Mouse (Mus musculus) adrenal gland, postnatal 14 days (tissue): ENCODE measurements at regions not wholly inside any gene's neighbourhood (a gene's known extent, or its start where the extent isn't known, plus 50 kb on each side); places are given as distances from the start of the nearest gene placed in this dataset.

Experiments used
- DNase-seq: peaks from one replicate; pipeline ENCODE4 v3.0.0; 2021; ENCODE audit warnings: mixed read lengths

GRCm38 (mm10) chr17:62412666-62413180 lies 468.4 kb downstream of the Efna5 start:
- DNase-seq: peak; percentile 46

GRCm38 (mm10) chr17:62403739-62404138 lies 477.4 kb downstream of the Efna5 start:
- no peak for DNase-seq

GRCm38 (mm10) chr17:62393355-62394006 lies 487.6 kb downstream of the Efna5 start:
- no peak for DNase-seq

- no peak for DNase-seq
Observed at GRCm38 (mm10) chr17:62384053-62384452, 497.1 kb downstream of the Efna5 start.

GRCm38 (mm10) chr17:62378868-62379417 lies 502.2 kb downstream of the Efna5 start:
- DNase-seq: no peak

GRCm38 (mm10) chr17:62369100-62369499 lies 512.0 kb downstream of the Efna5 start:
- DNase-seq: no peak

- no peak for DNase-seq
Observed at GRCm38 (mm10) chr17:62367937-62368336, 513.2 kb downstream of the Efna5 start.

GRCm38 (mm10) chr17:62358323-62358722 lies 522.8 kb downstream of the Efna5 start:
- no peak for DNase-seq

GRCm38 (mm10) chr17:62337890-62338557 lies 543.1 kb downstream of the Efna5 start:
- no peak for DNase-seq

- DNase-seq: no peak
Observed at GRCm38 (mm10) chr17:62330226-62330625, 550.9 kb downstream of the Efna5 start.

GRCm38 (mm10) chr17:62326844-62327243 lies 554.3 kb downstream of the Efna5 start:
- no peak for DNase-seq

- no peak for DNase-seq
Observed at GRCm38 (mm10) chr17:62319033-62319432, 562.1 kb downstream of the Efna5 start.

- DNase-seq: peak; percentile 19
Observed at GRCm38 (mm10) chr17:62310059-62310458, 571.1 kb downstream of the Efna5 start.

- DNase-seq: no peak
Observed at GRCm38 (mm10) chr17:62307111-62307510, 574.0 kb downstream of the Efna5 start.

GRCm38 (mm10) chr17:62306524-62306923 lies 574.6 kb downstream of the Efna5 start:
- no peak for DNase-seq

- no peak for DNase-seq
Observed at GRCm38 (mm10) chr17:62305140-62305539, 576.0 kb downstream of the Efna5 start.

GRCm38 (mm10) chr17:62304073-62304472 lies 577.0 kb downstream of the Efna5 start:
- DNase-seq: no peak

- no peak for DNase-seq
Observed at GRCm38 (mm10) chr17:62299875-62300274, 581.2 kb downstream of the Efna5 start.

- no peak for DNase-seq
Observed at GRCm38 (mm10) chr17:62297393-62298060, 583.6 kb downstream of the Efna5 start.

GRCm38 (mm10) chr17:62295412-62295811 lies 585.7 kb downstream of the Efna5 start:
- no peak for DNase-seq

GRCm38 (mm10) chr17:62292703-62293102 lies 588.4 kb downstream of the Efna5 start:
- DNase-seq: no peak

GRCm38 (mm10) chr17:62287666-62288065 lies 593.5 kb downstream of the Efna5 start:
- DNase-seq: no peak

- DNase-seq: no peak
Observed at GRCm38 (mm10) chr17:62287127-62287526, 594.0 kb downstream of the Efna5 start.
